Mouse (Mus musculus) lung, embryonic 14.5 days (tissue): ENCODE measurements at regions not wholly inside any gene's neighbourhood (a gene's known extent, or its start where the extent isn't known, plus 50 kb on each side); places are given as distances from the start of the nearest gene placed in this dataset.

Experiments used
- ATAC-seq: fragments of 200-750 bp; cut with Nextera tagmentation; 2 replicates; pipeline ENCODE4 v1.8.0; 2017; ENCODE audit warnings: mild to moderate bottlenecking, moderate TSS enrichment, moderate library complexity; ENCODE audit not compliant: insufficient read depth
- DNase-seq: peaks from one replicate; pipeline ENCODE4 v3.0.0-alpha.2; 2015
- H3K27ac ChIP-seq: fragments of 300-500 bp; sonication (generic); 2 replicates; pipeline ENCODE4 v1.5.1; 2014; ENCODE audit warnings: low read depth, mild to moderate bottlenecking, moderate library complexity
- H3K27me3 ChIP-seq: fragments of 300-500 bp; sonication (generic); 2 replicates; pipeline ENCODE4 v1.6.1; 2014; ENCODE audit warnings: low read length, control low read depth; ENCODE audit not compliant: insufficient read depth
- H3K36me3 ChIP-seq: fragments of 300-500 bp; sonication (generic); 2 replicates; pipeline ENCODE4 v1.6.1; 2014; ENCODE audit warnings: control low read depth; ENCODE audit not compliant: insufficient read depth
- H3K4me1 ChIP-seq: fragments of 300-500 bp; sonication (generic); 2 replicates; pipeline ENCODE4 v1.6.1; 2014; ENCODE audit warnings: antibody characterized with exemption, control low read depth; ENCODE audit not compliant: insufficient read depth
- H3K4me2 ChIP-seq: fragments of 300-500 bp; sonication (generic); 2 replicates; pipeline ENCODE4 v1.6.1; 2014; ENCODE audit warnings: mild to moderate bottlenecking
- H3K4me3 ChIP-seq: fragments of 300-500 bp; sonication (generic); 2 replicates; pipeline ENCODE4 v1.5.1; 2014; ENCODE audit warnings: low read depth, low read length
- H3K9ac ChIP-seq: fragments of 300-500 bp; sonication (generic); 2 replicates; pipeline ENCODE4 v1.6.1; 2014
- H3K9me3 ChIP-seq: fragments of 300-500 bp; sonication (generic); 2 replicates; pipeline ENCODE4 v1.6.1; 2016; ENCODE audit warnings: low read depth, low read length, control low read depth
- CTCF ChIP-seq: IDR thresholded peaks from 2 replicates; pipeline ENCODE4 v1.5.1; 2016; ENCODE audit warnings: antibody characterized with exemption, low read depth
- WGBS: fragments of 180-500 bp; shearing (Covaris S2); extraction: QIAGEN DNeasy Blood & Tissue Kit; methylation state at CpG from one replicate; pipeline ENCODE4 v1.1.7; 2014; 5-methylcytosine and 5-hydroxymethylcytosine counted together

GRCm38 (mm10) chr12:28120106-28120505, 432.1 kb downstream of the Dcdc2c start:
- TF ChIP-seq CTCF: 0 out of 2 replicates have a peak, but pooled peaks have one; percentile 15
- H3K4me2 ChIP-seq: no peak overlapping the region
- H3K4me3 ChIP-seq: no peak overlapping the region
- no peaks in the 10 kb centered on the region for H3K36me3 ChIP-seq
- H3K9me3 ChIP-seq: no peaks in the 10 kb centered on the region
- H3K4me1 ChIP-seq: 0 out of 2 replicates have a peak, but pooled peaks cover 3% of the 10 kb centered on the region
- WGBS: 18% methylated on average over 3 of the region's 3 CpGs
- H3K9ac ChIP-seq: no peak overlapping the region
- H3K27me3 ChIP-seq: no peaks in the 10 kb centered on the region
- ATAC-seq (peak; percentile 95), DNase-seq (peak; percentile 81)
- H3K27ac ChIP-seq: no peak overlapping the region

- Histone ChIP-seq H3K36me3 (no peaks in the 10 kb centered on the region), H3K4me1 (no peaks in the 10 kb centered on the region), H3K9me3 (no peaks in the 10 kb centered on the region), H3K27ac (no peak overlapping the region), H3K4me3 (no peak overlapping the region), H3K4me2 (no peak overlapping the region), H3K27me3 (no peaks in the 10 kb centered on the region), H3K9ac (no peak overlapping the region)
- TF ChIP-seq CTCF: no peak
- 76% methylated on average over 6 of the region's 6 CpGs for WGBS
- DNase-seq (no peak), ATAC-seq (no peak)
These were observed 461.5 kb downstream of the Dcdc2c start for GRCm38 (mm10) chr12:28090673-28091072.

- no peak for TF ChIP-seq CTCF
- Histone ChIP-seq H3K27ac (no peak overlapping the region), H3K4me1 (no peaks in the 10 kb centered on the region), H3K9me3 (no peaks in the 10 kb centered on the region), H3K4me2 (no peak overlapping the region), H3K36me3 (no peaks in the 10 kb centered on the region), H3K9ac (no peak overlapping the region), H3K27me3 (no peaks in the 10 kb centered on the region), H3K4me3 (no peak overlapping the region)
- 79% methylated on average over 4 of the region's 4 CpGs for WGBS
- DNase-seq (no peak), ATAC-seq (no peak)
These were observed 466.7 kb downstream of the Dcdc2c start for GRCm38 (mm10) chr12:28085460-28085859.

- no peaks in the 10 kb centered on the region for H3K4me1 ChIP-seq
- TF ChIP-seq CTCF: no peak
- no peak overlapping the region for H3K4me3 ChIP-seq
- no peak overlapping the region for H3K4me2 ChIP-seq
- no peak overlapping the region for H3K9ac ChIP-seq
- H3K9me3 ChIP-seq: no peaks in the 10 kb centered on the region
- ATAC-seq: no peak
- no peaks in the 10 kb centered on the region for H3K36me3 ChIP-seq
- no peak for DNase-seq
- no peaks in the 10 kb centered on the region for H3K27me3 ChIP-seq
- no peak overlapping the region for H3K27ac ChIP-seq
- WGBS: 74% methylated on average over 3 of the region's 3 CpGs
These were observed 475.6 kb downstream of the Dcdc2c start for GRCm38 (mm10) chr12:28076606-28077005.

GRCm38 (mm10) chr12:28068584-28068983, 483.6 kb downstream of the Dcdc2c start:
- DNase-seq: no peak
- H3K9ac ChIP-seq: no peak overlapping the region
- WGBS: 56% methylated on average over 2 of the region's 2 CpGs

DNA sequence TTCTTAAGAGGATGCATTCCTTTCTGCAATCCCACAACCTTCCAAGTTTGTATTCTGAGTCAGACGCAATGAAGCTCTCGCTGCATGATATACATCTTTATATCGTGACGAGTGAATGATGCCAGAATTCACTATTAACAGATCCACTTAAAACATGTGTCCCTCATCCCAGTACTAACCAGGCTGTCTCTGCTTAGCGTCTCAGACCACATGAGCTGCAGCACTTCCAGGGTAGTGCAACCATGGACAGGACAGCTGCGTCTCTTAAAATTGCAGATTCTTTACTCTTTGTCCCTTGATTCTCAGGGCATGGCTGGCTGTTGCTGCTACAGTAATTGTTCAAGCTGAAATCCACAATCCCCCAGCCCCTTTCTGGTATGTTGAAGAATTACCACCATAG, 491.9 kb downstream of the Dcdc2c start:
- no peaks in the 10 kb centered on the region for H3K36me3 ChIP-seq
- H3K4me1 ChIP-seq: no peaks in the 10 kb centered on the region; the same call in 1 of the 2 replicates
- peak; percentile 58; the same call in 1 of the 2 replicates for ATAC-seq
- H3K27me3 ChIP-seq: no peaks in the 10 kb centered on the region
- no peak overlapping the region for H3K4me2 ChIP-seq
- WGBS: 44% methylated on average over 6 of the region's 6 CpGs
- H3K4me3 ChIP-seq: no peak overlapping the region
- no peak overlapping the region for H3K9ac ChIP-seq
- TF ChIP-seq CTCF: no peak
- DNase-seq: peak; percentile 41
- no peak overlapping the region for H3K27ac ChIP-seq
- H3K9me3 ChIP-seq: no peaks in the 10 kb centered on the region

More at GRCm38 (mm10) chr12:28068584-28068983, 483.6 kb downstream of the Dcdc2c start:
- H3K27ac ChIP-seq: no peak overlapping the region
- no peaks in the 10 kb centered on the region for H3K27me3 ChIP-seq
- no peak for ATAC-seq
- no peaks in the 10 kb centered on the region for H3K4me1 ChIP-seq
- no peaks in the 10 kb centered on the region for H3K9me3 ChIP-seq
- H3K36me3 ChIP-seq: no peaks in the 10 kb centered on the region
- TF ChIP-seq CTCF: peak; percentile 31
- no peak overlapping the region for H3K4me2 ChIP-seq
- H3K4me3 ChIP-seq: no peak overlapping the region

DNA sequence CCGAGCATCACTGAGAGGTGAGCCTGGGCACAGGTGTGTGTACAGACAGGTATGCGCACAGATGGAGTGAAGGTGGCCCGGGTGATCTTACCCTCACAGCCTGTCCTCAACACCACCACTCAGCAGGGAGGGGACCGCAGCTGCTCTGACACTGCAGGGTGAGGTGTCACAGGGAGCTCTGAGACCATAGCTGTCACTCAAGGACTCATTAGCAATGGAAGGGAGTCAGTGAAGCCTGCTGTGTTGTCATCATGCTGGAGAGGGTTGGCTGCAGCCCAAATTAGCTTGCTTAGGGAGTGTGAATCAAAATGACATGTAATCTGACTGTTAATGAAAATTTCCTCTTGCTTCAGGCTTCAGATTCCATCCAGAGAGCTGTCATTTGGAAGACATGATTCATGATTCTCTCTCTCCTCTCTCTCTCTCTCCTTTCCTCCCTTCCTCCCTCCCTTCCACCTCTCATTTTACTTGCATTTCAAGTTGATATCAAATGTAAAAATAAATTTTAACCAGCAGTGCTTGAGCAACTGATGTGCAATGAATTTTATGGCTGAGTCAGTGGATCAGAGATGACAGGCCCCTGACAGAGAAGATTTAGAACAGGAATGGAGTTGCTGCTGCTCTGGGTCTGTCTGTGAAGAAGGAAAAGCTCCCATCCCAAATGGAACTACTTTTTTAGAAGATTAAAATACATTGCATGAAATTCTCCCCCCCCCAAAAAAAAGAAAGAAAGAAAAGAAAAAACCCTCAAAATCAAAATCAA, 496.5 kb downstream of the Dcdc2c start:
- Histone ChIP-seq H3K4me3 (no peak overlapping the region), H3K36me3 (no peaks in the 10 kb centered on the region), H3K27me3 (no peaks in the 10 kb centered on the region), H3K9me3 (no peaks in the 10 kb centered on the region), H3K4me1 (no peaks in the 10 kb centered on the region; the same call in 1 of the 2 replicates), H3K9ac (no peak overlapping the region), H3K27ac (no peak overlapping the region), H3K4me2 (no peak overlapping the region)
- DNase-seq (peak; percentile 13), ATAC-seq (peak; percentile 68; the same call in 1 of the 2 replicates)
- WGBS: 28% methylated on average over 4 of the region's 4 CpGs
- no peak for TF ChIP-seq CTCF
